Mouse (Mus musculus): Measurements from ENCODE around the gene Commd6. TPM values are rescaled to one million over a fixed set of nuclear protein-coding genes. Genes with fewer than 3 reads are reported as not detected.
"Not testable (repeated sequence)": the region's sequence is repeated elsewhere in the genome, so short reads cannot be mapped to it uniquely, and the experiment has no call there.

Gene Commd6
- total RNA-seq, 2 experiments from 2014 or later, result 53.4 to 56.3 TPM

- no peak overlapping the region for H3K27ac ChIP-seq
- H3K4me3 ChIP-seq, result no peak overlapping the region
- DNase-seq (ENCODE audit: low spot score in 2 of 2), result no peak
- no peak for TF ChIP-seq CTCF (conservative IDR thresholded peaks at IDR 0.05)
Measured at GRCm38 (mm10) chr14:101602851-101603250, 37.6 kb downstream of the Commd6 start.

- no peak for DNase-seq (ENCODE audit: low spot score in 2 of 2)
- Histone ChIP-seq H3K4me3 (no peak overlapping the region), H3K27ac (no peak overlapping the region)
- no peak for TF ChIP-seq CTCF (conservative IDR thresholded peaks at IDR 0.05)
Measured at GRCm38 (mm10) chr14:101597096-101597715, 43.3 kb downstream of the Commd6 start.

GRCm38 (mm10) chr14:101596691-101597090 lies 43.8 kb downstream of the Commd6 start:
- Histone ChIP-seq H3K27ac (no peak overlapping the region), H3K4me3 (no peak overlapping the region)
- no peak for DNase-seq (ENCODE audit: low spot score in 2 of 2)
- no peak for TF ChIP-seq CTCF (conservative IDR thresholded peaks at IDR 0.05)

- H3K27ac ChIP-seq, result no peak overlapping the region
- TF ChIP-seq CTCF (conservative IDR thresholded peaks at IDR 0.05), result no peak
- H3K4me3 ChIP-seq, result no peak overlapping the region
- DNase-seq (ENCODE audit: low spot score in 2 of 2), result no peak
Measured at GRCm38 (mm10) chr14:101595301-101596080, 45.0 kb downstream of the Commd6 start.

- Histone ChIP-seq H3K27ac (no peak overlapping the region), H3K4me3 (no peak overlapping the region)
- no peak for TF ChIP-seq CTCF (conservative IDR thresholded peaks at IDR 0.05)
- DNase-seq (ENCODE audit: low spot score in 2 of 2), result no peak
Measured at GRCm38 (mm10) chr14:101594001-101594400, 46.5 kb downstream of the Commd6 start.

- H3K27ac ChIP-seq, result no peak overlapping the region
- no peak overlapping the region for H3K4me3 ChIP-seq
- DNase-seq (ENCODE audit: low spot score in 2 of 2), result no peak
- no peak for TF ChIP-seq CTCF (conservative IDR thresholded peaks at IDR 0.05)
Measured at GRCm38 (mm10) chr14:101593340-101593739, 47.1 kb downstream of the Commd6 start.

GRCm38 (mm10) chr14:101591101-101591500 lies 49.4 kb downstream of the Commd6 start:
- no peak for TF ChIP-seq CTCF (conservative IDR thresholded peaks at IDR 0.05)
- Histone ChIP-seq H3K27ac (no peak overlapping the region), H3K4me3 (no peak overlapping the region)
- no peak for DNase-seq (ENCODE audit: low spot score in 2 of 2)

GRCm38 (mm10) chr14:101588209-101588991 lies 52.1 kb downstream of the Commd6 start:
- H3K27ac ChIP-seq; DNase-seq (ENCODE audit: low spot score in 2 of 2); H3K4me3 ChIP-seq: not testable (repeated sequence)

GRCm38 (mm10) chr14:101587366-101588040 lies 53.0 kb downstream of the Commd6 start:
- DNase-seq (ENCODE audit: low spot score in 2 of 2); H3K27ac ChIP-seq; H3K4me3 ChIP-seq: not testable (repeated sequence)

- no peak overlapping the region for H3K4me3 ChIP-seq
- TF ChIP-seq CTCF (conservative IDR thresholded peaks at IDR 0.05), result no peak
- DNase-seq (ENCODE audit: low spot score in 2 of 2), result no peak
Measured at GRCm38 (mm10) chr14:101586096-101586495, 54.4 kb downstream of the Commd6 start.

More at GRCm38 (mm10) chr14:101586096-101586495, 54.4 kb downstream of the Commd6 start:
- H3K27ac ChIP-seq, result no peak overlapping the region

Other genes starting within 250 kb of the Commd6 start
- gene Tbc1d4, start 31.5 kb downstream of the Commd6 start, total RNA-seq (2021), result 10 to 100 TPM; 10.4 to 11.3 TPM
- 10 to 100 TPM; 46.2 to 54.9 TPM for gene Uchl3, start 13.3 kb upstream of the Commd6 start, total RNA-seq (2021)
- gene Gm9922, start 89.1 kb upstream of the Commd6 start, total RNA-seq (2021), result not detected
- 100 to 1,000 TPM; 147 to 150 TPM for gene Lmo7, start 89.3 kb upstream of the Commd6 start, total RNA-seq (2021)